Mouse (Mus musculus) spleen, postnatal 36 days (tissue): ENCODE results near the gene Banf2.
A peak's percentile ranks its signal among the peaks of the same experiment; 100 is the strongest.

Source experiments
- DNase-seq, 2 experiments: peaks; one replicate each; pipeline ENCODE4 v3.0.0; 2022; ENCODE audit warnings: low spot score in 2 of 2, mixed read lengths in 1 of 2

The Banf2 gene

GRCm38 (mm10) chr2:144101463-144101961 is 68.7 kb downstream of the Banf2 start:
- no peak for DNase-seq

DNA sequence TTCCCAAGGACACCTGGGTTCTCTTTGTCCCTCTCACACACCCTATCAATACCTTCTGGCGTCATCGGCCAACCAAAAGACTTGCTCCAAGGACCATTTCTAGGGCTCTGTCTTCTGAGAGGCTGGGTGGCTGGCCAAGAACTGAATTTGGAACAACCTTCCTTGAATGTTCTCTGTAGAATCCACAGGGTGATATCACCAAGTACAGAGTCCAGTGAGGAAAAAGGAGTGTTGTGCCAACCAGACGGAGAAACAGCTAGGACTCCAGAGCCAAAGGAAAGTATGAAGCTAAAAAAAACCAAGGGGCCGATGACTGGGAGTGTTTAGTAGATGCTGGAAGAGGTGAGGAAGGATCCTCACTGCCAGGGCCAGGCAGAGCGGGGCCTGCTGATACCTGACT is 74.5 kb downstream of the Banf2 start:
- no peak for DNase-seq

DNA sequence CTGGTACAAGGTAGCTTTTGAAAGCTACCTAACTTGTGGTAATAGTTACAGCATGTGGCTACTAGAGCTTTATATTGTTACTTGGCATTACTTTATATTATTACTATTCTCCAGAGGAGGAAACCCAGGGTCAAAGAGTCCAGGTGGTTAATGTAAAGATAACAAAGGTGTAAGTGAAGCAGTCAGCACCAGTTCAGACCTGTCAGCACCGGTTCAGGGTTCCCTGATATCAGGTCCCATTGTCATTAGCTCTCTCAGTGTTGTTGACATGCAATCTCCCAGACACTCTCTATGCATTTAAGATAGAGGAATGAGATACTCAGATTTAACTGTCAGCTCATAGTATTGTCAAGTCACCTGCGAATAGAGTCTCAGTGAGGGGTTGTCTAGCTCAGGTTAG is 75.0 kb downstream of the Banf2 start:
- DNase-seq: no peak

- no peak for DNase-seq
Observed at GRCm38 (mm10) chr2:144108376-144108775, 75.5 kb downstream of the Banf2 start.

GRCm38 (mm10) chr2:144111966-144112365 is 79.1 kb downstream of the Banf2 start:
- DNase-seq: no peak

- peak; percentile 62 to 66 for DNase-seq
Observed at GRCm38 (mm10) chr2:144112666-144113065, 79.8 kb downstream of the Banf2 start.

DNA sequence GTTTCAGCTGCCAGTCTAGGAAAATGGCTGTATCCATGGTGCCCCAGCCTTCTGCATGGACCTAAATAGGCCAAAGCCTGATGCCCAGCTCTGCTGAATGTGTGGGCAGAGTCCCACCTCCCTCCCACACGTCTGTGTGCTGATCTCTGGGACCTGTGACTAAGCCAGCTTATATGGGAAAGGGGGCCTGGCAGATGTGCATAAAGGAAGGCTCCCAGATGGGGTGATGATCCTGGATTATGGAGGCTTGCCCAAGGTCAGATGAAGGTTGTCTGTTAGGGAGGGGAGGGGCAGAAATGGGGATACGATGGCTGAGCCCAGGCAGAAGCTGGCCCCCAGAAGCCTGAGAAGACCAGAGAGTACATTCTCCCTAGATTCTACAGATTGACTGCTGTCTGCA is 85.2 kb downstream of the Banf2 start:
- no peak for DNase-seq

- DNase-seq: no peak
Observed at GRCm38 (mm10) chr2:144120186-144120823, 87.4 kb downstream of the Banf2 start.

- DNase-seq: no peak
Observed at GRCm38 (mm10) chr2:144122068-144122467, 89.2 kb downstream of the Banf2 start.
